Mouse (Mus musculus) ovary, postnatal 14 days (tissue): ENCODE results near the gene Unc79.

ENCODE experiments used
- DNase-seq: peaks from one replicate; pipeline ENCODE4 v3.0.0; 2022; ENCODE audit warnings: low spot score

The Unc79 gene

DNA sequence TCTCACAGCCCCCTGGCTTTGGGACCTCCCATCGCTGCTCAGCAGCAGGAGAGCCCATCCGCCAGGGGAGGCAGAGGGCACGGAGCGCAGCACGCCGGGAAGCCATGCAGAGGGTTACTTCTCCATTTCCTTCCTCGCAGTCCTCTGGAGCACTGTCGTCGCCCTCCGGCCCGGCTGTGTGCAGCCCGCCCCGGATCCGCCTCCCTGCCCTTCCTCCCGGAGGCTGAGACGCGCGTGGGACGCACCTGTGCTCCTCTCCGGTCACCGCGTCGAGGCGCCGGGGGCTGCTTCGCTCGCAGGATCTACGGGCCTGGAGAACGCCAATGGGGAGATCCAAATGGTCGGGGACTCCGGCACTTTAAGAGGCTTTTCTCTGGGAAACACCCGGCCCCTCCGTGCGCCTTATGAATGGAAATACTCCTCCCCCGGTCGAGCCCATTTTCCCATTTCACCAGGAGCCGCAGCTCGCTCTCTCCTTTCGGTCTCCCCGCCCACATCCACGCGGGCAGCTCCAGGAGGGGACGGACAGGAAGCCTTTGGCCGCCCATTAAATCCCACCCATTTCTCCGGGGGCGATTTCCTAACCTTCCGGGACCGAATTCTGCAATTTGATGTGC is at the start of gene Unc79:
Unc79 (plus strand) TSS at position 82 of the 617 bp plus-strand sequence.
- DNase-seq = peak; percentile 7

GRCm38 (mm10) chr12:102899091-102899490 is 49.6 kb upstream of the Unc79 start, which contains the start of gene Cox8c:
Gene Cox8c (plus strand): TSS chr12:102899316.
- DNase-seq = no peak

GRCm38 (mm10) chr12:102908191-102908590 is 40.5 kb upstream of the Unc79 start:
- no peak for DNase-seq

DNA sequence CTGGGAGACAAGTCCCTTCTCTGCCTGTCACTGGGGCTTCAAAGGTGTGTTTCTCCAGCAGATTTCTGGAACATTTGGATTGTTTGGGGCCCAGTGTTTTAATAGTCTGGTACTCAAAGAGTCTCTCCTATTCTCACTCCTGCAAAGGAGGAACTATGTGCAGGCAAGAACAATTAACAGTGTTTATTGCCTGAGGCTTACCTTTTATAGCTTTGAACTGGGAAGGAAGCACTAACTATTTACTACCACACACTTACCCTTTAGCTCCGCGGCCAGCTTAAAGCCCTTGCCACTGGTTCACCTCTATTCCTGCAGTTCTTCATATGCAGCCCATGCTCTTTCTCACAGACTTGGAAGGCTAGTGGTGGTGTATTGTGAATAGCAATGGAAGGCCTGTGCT is 32.6 kb upstream of the Unc79 start:
- DNase-seq = no peak

DNA sequence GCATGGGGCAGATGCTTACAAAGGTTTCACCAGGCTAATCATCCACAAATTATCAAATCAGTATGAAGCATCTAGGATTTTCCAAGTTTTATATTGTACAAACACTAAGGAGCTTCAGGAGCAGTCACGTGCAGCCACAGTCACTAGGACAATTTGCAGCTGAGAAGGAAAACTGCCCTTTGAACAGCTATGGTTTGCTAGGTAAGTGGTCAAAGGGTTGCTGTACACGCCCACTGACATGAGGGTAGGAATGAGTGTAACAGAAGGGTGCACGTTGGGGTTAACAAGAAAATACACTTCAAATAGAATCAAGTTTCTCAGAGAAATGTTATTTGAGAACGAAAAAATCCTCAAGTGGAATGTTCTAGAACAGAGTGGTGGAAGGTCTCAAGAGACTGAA is 18.9 kb upstream of the Unc79 start:
- no peak for DNase-seq

GRCm38 (mm10) chr12:102930335-102930734 is 18.3 kb upstream of the Unc79 start:
- DNase-seq = no peak

GRCm38 (mm10) chr12:102930789-102931188 is 17.9 kb upstream of the Unc79 start:
- DNase-seq = no peak

GRCm38 (mm10) chr12:102935892-102936291 is 12.8 kb upstream of the Unc79 start:
- DNase-seq = no peak

GRCm38 (mm10) chr12:102945571-102945970 is 3.1 kb upstream of the Unc79 start:
- no peak for DNase-seq

- no peak for DNase-seq
Measured at GRCm38 (mm10) chr12:102947826-102948225, 833 bp upstream of the Unc79 start.

DNA sequence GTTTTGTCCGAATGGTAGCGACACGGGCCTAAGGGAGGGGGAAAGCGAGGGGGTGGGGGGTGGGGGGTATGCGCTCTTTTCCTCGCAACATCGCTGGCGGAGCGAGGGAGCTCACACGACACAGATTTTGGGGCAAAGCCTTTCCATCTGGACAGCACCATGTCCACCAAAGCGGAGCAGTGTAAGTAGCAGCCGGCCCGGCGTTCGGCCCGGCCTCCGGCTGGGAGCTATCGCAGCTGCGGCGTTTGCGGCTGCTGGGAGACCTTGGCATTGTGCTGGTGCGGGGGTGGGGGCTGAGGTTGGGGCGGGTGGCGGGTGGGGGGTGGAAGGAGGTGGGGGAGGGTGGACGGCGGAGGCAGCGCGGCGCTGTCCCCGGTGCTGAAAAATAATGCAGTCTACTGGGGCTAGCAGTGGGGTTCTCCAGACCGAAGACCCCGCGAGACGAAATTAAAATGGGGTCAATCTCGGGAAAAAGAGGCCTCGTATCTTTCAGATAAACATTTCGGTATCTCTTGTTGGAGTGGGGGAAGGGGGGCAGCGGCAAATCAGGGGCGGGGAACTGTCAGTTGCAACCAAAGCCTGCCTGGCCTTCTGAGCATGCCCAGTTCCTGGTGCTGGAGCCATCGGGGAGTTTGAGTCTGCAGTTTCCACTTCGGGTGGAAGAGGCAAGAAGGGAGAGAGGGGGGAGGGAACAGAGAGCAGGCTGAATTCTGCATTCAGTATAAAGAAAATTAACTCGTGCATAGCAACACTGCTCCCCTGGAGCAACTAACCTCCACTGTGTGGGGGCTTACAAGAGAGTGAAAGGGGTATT is 943 bp downstream of the Unc79 start:
- DNase-seq = peak; percentile 48

DNA sequence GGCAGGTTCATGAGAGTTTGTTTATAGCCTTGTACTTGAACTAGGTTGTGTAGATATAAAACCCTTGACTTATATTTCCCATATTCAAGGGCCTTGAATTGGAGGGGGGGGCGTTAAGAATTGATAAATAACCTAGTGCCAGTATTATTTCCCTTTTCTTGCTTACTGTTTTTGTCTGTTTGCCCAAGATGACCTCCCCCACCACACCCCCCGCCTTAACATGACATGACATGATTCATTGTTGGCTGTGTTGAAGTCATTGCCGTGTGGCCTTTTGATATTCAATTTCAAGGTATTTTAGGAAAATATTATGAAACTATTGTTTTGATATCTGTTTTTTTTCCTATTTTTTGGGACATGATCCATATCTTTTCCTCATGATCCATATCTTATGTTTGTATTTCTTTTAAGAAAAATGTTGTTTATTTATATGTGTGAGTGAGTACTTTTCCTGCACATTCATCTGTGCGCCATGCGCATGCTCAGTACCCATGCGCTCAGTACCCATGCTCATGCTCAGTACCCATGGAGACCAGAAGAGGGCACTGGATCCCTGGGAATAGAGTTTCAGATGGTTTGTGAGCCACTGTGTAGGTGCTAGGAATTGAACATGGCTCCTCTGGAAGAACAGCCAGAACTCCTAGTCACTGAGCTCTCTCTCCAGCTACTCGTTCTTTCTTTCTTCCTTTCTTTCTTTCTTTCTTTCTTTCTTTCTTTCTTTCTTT is 11.6 kb downstream of the Unc79 start:
- DNase-seq = no peak

DNA sequence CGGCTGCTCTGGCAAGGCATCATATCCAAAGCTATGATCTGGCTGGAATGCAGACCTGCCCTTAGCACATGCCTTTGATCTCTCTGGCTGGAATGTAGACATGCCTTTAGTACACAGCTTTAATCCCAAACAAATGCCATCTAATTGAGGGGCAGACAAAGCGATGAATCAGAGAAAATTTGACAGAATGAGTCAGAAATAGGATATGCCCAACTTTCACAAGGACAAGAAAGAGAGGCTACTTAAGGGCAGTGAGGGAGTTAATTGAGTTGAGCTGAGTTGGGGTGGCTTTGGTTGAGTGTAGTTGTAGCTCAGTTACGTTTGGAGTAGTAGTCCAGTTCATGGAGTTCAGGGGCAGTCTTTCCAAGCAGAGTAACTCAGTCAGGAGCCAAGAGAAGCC is 12.4 kb downstream of the Unc79 start:
- no peak for DNase-seq

- no peak for DNase-seq
Measured at GRCm38 (mm10) chr12:102964486-102964885, 15.8 kb downstream of the Unc79 start.

- no peak for DNase-seq
Measured at GRCm38 (mm10) chr12:102980584-102980983, 31.9 kb downstream of the Unc79 start.

- no peak for DNase-seq
Measured at GRCm38 (mm10) chr12:102981543-102981942, 32.9 kb downstream of the Unc79 start.

DNA sequence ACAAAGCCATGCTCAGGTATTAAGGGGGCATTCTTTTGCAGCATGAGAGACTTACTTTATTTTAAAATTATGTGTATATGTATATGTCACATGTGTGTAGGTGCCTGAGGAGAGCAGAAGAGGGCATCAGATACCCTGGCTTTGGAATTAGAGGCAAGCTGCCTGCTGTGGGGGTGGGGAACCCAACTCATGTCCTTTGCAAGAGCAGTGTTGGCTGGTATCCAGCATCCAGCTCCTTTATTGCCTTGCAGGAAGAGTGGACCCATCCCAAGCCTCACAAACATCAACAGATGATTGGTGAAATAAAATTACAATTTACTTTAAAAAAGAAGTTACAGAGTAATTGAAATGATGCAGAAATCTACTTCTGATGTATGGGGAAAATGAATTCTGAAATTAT is 36.7 kb downstream of the Unc79 start:
- no peak for DNase-seq

DNA sequence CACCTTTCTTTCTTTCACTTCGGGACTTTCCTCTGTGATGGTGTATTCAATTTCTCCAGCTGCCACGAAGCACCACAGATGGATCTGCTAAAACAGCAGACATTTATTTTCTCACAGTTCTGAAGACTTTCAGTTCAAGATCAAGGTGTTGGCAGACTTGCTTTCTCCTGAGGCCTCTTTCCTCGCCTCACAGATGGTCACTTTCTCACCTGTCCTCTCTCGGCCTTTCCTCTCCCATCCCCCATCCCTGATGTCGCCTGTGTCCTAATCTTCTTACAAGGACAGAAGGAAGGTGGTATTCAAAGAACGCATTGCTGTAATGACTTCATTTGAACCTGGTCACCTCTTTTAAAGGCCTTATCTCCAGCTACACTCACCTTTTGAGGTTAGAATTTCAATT is 39.1 kb downstream of the Unc79 start:
- DNase-seq = no peak

DNA sequence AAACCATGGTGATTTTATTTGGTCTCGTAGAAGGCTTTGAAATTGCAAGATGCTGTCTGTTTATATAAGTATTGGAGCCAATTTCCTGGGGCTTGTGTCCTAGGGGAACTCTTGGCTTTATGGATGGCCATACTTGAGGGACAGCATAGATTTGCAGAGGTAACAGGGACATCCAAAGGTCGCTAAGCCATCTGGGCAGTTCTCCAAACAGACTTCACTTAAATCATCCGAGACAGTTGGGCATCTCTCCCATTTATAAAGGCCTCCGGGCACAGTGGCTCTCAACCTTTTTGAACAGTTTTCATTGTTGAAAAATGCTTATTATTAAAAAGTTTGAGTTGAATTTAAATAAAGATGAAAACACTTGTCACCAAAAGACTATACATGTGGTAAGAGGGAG is 59.8 kb downstream of the Unc79 start:
- no peak for DNase-seq

DNA sequence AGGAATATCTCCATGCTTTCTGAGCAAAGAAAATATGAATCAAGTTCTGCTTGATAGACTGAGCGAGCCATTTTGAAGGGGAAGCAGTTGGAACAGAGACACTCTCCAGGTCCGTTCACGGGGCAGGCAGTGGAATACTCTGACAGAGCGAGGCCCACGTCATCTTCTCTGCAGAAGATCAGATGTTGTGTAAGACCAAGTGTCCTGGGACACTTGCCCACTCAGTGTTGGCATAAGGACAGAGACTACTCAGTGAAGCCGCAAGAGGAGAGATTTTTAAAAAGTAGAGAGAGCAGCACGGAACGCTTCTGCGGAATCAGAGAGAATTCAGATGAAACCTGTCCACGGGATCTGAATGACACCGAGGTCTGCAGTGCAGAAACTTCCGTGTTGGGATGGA is 69.5 kb downstream of the Unc79 start:
- DNase-seq = no peak

GRCm38 (mm10) chr12:103036692-103037091 is 88.0 kb downstream of the Unc79 start:
- DNase-seq = no peak

DNA sequence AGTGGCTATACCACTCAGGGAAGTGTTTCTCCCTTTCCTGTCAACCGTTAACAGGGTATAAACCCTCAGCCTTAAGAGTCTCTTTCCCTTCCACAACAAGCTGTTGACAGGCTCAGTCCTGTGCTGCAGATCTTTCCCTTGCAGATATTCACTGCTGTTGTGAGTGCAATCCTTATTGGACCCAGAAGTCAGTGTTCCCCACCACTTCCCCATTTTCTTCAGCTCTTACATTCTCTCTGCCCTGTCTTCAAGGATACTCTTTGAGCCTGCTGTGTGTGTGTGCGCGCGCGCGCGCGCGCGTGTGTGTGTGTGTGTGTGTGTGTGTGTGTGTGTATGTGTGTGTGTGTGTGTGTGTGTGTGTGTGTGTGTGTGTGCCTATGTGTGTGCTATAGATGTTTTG is 90.7 kb downstream of the Unc79 start:
- DNase-seq = no peak

GRCm38 (mm10) chr12:103040136-103040535 is 91.5 kb downstream of the Unc79 start:
- DNase-seq = no peak
